Mouse (Mus musculus) frontal cortex, postnatal 14 days (tissue): Measurements from ENCODE around the gene Fkbp1a.

ENCODE experiments used
- DNase-seq, 2 experiments: peaks; one replicate each; pipeline ENCODE4 v3.0.0; 2022; ENCODE audit warnings: low spot score in 2 of 2

Gene Fkbp1a

DNA sequence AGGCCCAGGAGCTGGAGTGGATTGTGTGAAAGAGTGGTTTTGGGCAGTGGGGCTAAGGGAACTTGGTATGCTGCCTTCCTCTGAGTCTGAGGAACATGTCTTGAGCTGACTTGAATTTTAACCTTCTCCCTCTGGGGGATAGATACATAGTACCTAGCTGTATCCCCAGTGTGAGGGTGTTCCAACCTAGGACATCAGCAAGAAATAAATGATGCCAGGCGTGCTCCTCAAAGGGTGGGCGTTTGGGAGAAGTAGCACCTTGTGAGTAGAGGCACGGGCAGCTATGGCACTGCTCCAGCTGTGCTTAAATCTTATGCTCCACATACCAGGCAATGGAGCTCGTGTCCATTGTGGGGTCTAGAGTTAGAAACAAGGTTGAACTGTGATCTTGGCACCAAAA is 4.3 kb downstream of the Fkbp1a start:
- no peak for DNase-seq

DNA sequence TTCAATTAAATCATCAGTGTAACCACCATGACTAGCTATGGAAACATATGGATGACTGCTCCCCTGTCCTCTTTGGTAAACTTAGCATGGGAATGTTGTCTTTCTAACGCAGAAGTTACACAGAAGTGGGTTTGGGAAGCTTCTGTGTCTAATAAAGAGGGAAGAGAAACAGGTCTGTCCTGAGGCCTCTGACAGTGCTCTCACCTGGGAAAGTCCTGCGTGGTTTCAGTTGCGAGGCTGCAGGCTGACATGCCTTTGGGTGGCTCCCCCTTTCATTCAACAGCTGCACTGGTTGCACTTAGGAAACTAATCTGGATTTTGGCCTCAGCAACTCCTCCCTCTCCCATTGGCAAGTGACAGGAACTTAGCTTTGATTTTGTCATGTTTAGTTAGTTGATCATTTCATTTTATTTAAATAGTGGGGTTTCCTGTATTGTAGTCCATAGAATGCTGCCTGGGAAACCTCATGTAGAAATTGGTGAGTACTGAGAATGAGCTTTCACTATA is 7.4 kb downstream of the Fkbp1a start:
- no peak for DNase-seq

DNA sequence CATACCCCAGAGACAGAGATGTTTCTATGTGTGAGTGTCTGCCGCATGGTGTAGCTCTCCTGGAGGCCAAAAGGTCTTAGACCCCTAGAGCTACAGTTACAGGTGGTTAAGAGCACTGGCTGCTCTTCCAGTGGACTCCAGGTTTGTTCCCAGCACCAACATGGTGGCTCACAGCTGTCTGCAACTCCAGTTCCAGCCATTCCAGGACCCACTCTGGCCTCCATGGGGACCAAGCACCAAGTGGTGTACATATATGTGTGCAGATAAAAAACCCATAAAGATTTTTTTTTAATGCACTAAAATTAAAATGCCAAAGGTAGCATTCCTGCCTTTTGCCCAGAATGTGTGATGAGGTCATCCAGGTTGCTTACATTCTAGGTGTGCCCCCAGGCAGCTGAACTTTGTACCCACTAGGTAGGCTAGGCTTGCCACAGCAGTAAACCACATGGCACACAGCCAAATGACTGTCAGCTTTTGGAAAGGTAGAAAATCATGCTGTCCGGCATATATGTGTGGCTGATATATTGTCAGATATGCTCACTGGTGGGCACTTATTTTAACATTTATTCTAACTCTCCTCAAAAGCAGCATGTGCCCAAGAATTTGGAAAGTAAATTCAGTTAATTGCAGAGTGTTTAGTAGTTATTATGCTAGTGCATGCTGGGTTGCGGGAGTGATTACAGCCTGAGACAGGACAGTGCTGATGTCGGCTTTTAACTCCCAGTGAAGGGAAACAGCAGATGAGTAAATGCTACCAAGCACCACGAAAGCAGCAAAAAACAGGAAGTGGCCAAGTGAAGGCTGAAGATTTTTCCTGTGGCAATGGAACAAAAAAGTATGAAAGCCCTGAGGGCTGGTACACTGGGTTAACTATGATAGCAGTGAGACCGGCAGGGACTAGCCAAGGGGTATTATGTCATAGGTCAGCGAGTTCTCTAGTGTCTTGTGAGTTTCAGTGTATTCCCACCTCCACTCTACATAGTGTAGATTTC is 20.9 kb downstream of the Fkbp1a start:
- DNase-seq = no peak

DNA sequence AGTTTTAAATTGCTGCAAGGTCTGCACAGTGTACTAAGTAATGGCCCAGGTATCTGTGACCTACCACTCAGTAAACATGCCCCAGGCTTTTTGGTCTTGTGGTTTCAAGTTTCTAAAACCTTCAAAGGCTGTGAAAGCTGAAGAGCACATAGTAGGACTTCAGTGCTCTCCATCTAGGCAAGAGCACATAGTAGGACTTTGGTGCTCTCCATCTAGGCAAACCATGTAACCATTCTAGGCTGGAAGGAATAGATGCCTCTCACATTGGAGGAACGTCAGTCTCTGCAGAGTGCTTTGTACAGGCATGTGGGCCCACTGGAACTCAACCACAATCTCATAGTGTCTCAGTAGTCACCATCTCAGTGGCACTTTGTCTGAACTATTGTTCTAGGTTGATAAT is 21.7 kb downstream of the Fkbp1a start:
- DNase-seq = no peak

DNA sequence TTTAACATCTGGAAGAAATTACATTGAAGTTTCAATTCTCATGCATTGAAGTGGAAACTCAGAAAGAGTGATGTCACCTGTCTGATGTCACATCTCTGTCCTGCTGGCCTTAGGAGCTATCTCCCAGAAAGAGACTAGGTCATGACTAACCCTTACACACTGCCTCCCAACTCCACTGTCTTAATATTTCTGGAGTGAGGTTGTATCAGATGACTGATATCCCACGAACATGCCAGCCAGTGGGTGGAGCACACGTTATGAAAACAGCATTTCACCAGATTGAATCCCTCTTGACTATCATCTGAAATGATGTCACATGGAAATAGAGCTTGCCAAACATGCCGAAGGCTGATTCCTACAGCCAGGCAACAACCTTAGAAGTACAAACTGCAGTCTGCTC is 22.7 kb downstream of the Fkbp1a start:
- DNase-seq = no peak

DNA sequence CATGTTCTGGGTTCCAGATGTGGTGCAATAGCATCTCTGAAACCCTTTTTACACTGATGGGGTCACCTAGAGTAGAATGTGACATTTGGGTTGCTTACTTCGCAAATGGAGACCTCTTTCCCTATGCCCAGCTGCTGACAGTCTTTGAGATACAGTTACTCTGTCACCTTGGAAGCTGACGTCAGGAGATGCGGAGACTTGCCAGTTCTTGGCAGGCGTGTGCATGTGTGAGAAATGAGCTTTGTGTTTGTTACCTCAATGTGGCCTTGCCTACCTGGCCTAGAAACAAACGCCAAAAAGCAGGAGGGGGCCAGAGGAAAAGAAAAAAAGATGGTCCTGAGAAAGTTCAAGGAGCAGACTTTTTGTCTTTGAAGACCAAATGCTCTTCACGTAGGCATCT is 24.6 kb downstream of the Fkbp1a start:
- DNase-seq = no peak

DNA sequence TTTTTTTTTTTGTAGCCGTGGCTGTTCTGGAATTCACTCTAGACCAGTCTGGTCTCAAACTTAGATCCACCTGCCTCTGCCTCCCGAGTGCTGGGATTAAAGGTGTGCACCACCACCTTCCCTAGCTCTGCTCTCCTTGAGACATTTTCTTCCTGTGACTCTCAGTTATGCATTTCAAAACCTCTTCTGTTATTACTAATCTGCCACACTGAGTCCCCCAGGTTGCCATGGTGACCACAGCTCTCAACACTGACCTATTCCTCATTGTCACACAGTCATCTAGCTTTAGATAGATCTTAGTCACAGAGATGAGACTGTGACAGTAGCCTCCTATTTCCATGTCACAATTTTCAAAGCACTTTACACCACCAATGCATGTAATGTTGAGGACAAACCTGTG is 27.2 kb downstream of the Fkbp1a start:
- no peak for DNase-seq

DNA sequence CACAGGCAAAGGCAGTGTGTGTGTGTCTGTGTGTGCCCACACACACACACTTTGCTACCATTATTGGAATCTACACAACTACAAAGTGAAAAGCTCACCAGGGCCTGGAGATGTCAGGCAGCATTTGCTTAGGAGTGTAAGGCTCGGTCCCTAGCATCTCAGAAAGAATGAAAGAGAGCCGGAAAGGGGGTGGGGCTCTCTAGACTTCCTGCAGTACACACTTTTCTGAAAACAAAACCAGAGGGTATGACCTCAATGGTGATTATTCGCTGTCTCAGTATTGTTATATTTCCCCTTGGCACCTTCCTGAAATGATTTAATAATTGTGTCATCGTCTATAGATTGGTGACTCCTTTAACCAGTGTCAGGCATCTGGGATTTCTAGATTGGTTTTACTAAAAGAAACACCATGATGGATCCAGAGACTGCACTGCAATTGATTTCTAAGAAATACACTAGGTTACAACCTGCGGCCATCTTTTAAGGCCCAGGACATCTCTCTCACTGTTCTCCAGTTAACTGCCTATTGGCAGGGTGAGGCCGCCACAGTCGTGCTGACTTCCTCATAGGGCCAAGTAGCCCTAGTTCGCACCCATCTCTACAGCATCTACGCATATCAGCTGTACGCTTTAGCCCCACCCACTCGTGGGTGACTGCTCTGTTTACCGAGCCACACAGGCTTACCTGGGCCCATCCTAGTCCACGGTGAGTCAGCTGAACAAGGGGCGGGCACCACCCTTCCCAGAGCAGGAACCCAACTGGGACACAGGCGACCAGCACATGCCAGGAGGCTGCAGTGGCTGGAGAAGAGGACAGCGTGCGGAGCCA is 29.8 kb downstream of the Fkbp1a start, which contains the start of gene Sdcbp2:
TSS of gene Sdcbp2 (plus strand) at position 750 of the 828 bp plus-strand sequence.
- DNase-seq = no peak

DNA sequence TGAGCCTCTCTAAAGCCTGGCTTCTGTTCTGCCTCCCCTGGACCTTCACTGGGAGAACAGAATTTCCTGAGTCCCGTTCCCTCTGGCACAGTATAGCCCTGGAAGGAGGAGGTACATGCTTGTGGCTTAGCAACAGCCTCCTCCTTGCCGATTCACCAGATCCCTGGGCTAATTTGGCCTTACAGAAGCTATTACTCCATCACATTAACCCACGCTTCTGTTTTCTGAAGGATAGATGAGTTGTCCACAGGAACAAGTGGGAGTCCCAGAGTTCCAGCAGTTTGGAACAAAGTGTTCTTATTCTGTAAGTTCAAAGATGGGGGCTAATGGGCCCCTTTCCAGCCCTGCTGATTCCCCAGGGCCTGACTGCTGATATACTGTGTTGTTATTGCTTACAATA is 31.4 kb downstream of the Fkbp1a start:
- no peak for DNase-seq

DNA sequence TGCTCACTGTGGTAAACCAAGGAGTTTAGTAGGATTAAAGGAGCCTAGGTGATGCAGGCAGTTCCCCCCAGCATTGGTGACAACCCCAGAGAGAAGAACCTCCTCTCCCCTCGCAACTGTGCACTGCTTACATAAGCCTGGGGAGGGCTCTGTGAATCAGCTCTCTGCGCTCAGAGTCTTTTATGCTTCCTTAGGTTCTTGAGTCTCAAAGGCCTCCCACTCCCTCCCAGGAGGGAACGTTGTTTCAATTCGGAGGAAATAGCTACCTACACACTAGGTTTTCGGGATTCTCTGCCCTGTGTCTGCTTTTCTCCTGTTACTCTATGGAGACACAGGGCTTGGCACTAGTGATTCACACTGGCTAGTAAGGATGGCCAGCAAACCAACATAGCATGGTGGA is 32.3 kb downstream of the Fkbp1a start:
- DNase-seq = no peak

DNA sequence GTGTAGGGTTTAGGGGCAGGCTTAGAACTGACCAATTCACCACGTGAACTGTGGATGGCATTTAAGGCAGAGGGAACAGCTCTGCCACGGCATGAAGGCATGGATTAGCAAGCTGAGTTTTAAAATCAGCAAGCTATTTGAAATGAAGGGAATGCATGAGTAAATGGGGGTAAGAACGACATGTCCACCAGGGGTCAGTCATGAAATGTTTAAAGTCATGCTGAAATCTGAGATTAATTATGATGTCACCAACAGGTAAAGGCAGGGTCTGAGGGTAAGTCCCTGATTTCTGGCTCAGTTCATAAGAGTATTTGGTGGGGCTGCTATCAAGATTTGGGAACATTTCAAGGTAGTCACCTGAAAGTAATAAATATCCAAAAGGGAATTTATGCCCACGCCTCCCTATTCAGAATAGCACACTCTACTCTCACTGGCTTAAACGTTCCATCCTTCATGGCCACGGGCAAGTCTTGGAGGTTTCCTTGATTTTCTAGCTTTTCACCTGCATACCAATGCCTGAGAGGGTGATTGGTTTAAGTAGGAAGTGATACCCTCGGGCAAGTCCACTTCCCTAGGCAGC is 32.9 kb downstream of the Fkbp1a start:
- DNase-seq = no peak

DNA sequence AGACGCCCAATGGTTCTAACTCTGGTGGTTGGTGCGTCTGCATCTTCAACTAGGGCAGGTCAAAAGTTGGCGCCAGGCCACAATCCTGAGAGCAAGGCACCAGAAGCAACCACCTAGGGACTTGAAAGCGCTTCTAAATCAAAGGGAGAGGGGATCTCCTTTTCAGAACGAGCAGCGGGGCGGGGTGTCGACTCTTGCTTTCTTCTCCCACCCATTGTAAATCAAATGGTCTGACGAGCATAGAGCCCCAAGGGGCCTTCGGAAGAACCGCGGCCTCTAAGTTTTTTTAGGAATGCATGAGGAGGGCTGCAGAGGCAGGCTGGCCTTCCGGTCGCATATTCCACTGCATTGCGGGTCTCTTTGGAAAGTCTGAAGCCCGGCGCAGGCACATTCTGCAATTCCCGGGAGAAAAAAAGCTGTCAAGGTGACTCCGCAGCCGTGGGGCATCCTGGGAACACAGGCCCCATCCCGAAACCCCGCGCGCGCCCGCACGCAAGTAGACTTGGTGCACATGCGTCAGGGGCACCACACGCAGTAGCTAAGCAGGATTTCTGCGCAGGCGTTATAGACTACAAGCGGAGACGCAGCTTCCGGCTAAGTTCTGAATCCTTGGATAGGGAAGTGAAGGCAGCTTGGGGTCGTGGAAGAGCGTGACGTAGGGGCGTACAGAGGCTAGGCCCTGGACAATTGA is 33.6 kb downstream of the Fkbp1a start:
- peak; percentile 89 to 90 for DNase-seq

DNA sequence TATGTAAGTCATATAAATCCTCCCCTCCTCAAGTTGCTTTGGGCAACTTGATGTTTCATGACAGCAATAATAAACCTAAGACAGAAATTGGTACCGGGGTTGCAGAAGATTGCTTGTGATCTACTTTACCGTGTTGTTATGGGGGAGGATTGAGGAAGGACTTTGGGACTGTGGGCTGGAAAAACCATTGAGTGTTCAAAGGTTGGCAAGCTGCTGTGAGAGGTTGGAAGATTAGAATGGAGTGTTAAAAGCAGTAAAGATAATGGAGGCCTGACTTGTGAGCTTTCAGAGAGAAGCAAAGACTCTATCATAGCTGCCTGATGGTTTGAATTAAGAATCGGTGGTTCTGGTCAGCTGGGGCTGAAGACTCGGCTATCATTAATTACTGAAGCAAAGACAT is 36.9 kb downstream of the Fkbp1a start:
- no peak for DNase-seq

DNA sequence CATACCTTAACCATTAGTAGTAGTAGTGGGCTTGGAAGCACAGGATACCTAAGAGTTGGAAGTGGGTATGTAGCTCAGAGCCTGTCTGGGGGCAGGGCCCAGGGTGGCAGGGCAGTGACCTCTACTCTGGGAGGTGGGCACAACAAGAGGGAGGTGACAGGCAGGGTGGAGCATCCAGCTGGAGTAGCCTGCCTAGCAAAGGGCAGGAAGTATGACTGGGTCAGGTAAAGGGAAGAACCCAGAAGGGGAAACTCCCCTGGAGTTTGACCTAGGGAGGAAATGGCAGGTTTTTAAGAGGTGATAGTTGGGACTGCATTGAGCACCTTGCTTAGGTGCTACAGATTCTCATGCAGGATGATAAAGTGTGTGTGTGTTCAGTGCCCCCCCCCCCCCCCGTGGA is 38.7 kb downstream of the Fkbp1a start:
- no peak for DNase-seq

DNA sequence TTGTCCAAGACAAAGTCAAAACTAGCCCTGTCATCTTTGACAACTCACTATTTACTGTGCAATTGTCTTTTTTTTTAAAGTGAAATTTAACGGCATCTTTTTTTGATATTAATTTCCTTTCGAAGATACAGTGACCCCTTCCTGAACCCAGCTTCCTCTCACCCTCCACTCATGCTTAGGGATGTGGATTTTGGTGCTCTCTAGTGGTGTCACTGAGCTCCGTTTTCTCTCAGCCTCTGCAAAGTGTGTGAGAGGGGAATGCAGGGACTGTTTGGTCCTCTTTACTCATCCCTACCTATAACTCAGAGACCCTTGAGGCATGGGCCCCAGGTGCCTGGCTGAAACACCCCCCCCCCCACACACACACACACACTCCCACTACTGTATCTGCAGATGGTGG is 43.7 kb downstream of the Fkbp1a start:
- no peak for DNase-seq

DNA sequence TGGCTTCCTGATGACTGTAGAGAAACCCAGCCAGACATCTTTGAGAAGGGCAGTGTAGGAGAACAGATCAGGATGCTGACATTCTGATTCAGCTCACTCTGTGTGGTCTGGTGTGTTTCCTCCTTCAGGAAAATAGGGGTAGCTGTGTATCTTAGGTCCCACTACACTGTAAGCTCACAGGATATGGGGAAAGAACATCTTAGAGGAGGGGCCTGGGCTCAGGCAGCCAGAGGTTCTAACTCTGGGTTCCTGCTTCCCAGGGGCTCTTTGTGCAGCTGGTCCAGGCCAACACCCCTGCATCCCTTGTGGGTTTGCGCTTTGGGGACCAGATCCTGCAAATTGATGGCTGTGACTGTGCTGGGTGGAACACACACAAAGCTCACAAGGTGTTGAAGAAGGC is 44.5 kb downstream of the Fkbp1a start:
- DNase-seq = no peak

DNA sequence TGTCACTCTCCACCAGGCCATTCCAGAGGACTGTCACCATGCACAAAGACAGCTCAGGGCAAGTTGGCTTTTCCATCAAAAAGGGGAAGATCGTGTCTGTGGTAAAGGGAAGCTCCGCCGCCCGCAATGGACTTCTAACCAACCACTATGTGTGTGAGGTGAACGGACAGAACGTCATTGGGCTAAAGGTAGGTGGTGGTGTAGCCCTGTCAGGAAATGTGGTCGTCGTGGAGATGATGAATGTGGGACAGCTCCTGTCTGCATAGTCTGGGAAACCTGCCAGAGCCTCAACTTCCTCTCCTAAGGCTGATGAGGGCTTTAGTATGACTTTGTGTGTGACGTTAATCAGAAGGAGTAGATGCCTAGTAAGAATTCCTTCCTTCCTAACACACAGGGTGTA is 45.0 kb downstream of the Fkbp1a start:
- DNase-seq = no peak

DNA sequence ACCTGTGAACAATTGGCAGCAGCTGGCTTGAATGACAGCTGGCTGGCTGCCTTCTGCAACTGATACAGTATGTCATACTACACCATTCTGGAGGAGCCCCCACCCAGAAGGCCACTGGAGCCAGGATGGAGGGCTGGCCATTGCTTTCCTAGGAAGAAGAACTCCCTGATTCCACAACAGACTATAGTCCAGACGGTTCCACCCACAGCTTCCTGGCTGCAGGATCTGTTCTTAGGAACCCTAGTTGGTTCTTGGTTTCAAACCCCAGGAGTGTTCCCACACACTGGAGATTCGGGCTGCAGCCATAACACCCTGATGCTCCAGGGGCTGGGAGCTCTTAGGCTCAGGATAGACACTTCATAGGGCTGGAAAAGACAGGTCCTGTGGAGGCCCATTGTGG is 55.8 kb downstream of the Fkbp1a start:
- DNase-seq = no peak

DNA sequence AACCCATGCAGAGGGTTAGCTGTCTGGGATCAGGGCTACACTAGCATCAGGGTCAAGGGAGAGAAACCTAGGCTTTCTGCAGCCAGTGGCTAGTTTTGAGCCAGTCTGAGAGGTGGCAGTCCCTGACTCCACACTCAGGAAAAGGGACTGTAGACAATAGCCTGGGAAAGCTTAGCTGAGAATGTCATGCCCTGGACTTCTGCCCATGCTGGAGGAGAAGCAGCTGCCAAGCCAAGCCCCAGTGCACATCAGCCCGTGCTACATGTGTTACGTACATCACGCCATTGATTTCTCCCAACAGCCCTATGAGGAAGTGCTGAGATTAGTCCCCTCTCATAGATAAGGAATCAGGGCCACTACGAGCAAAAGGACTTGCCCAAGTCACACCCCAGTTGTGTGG is 59.8 kb downstream of the Fkbp1a start:
- DNase-seq = no peak

DNA sequence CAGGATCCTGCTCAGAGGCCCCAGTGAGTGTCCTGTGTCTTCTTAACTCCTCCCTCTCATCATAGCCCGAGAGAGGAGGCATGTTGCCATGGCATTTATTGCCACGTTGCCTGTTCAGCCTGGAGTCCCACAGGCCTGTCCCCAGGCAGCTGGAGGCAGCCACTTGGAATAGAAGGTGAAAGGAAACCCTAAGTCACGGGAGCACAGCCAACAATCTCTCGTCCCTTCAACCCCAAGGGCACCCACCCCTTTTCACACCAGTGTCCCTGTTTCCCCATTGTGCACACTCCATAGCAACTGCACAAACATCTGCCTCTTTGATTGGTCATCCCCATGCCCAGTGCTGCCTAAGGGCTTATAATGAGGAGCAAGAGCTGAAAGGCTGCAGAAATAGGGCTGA is 61.3 kb downstream of the Fkbp1a start:
- no peak for DNase-seq

DNA sequence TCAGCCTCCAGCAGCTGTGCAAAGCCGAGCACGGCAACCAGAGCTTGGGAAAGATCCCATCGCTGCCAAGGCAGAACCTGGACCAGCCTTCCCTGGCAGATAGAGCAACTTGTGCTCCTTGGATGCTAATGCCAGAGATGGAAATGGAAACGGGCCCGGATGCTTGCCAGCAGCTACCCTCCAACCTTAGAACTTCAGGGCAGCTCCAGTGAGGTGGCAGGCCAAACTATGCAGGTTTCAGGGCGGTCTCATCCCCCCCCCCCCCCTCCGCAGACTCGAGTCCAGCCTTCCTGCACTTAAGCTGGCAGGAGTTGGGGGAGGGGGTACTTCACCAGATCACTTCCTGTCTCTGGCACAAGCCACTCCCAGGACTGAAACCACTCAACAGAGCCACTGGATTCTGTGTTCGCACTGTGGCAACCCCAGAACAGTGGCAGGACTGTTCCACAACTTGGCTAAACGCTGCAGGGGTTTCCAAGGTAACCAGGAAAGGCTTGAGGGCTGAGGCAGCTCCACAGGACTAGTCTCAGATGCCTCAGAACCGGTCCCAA is 63.2 kb downstream of the Fkbp1a start:
- DNase-seq = peak; percentile 64 to 76
